Mouse (Mus musculus) stomach, postnatal 0 days (tissue): ENCODE results near the gene Cyp20a1.

ENCODE experiments used
- CTCF ChIP-seq: IDR thresholded peaks from 2 replicates; pipeline ENCODE4 v1.5.1; 2016; ENCODE audit warnings: antibody characterized with exemption, low read depth, mild to moderate bottlenecking, moderate library complexity
- EP300 ChIP-seq: optimal IDR thresholded peaks from 2 replicates; pipeline ENCODE3; 2016; ENCODE audit warnings: antibody characterized with exemption

GRCm38 (mm10) chr1:60431531-60431930 lies 88.4 kb downstream of the Cyp20a1 start:
- TF ChIP-seq CTCF: no peak
- no peak for TF ChIP-seq EP300
